Mouse (Mus musculus) forebrain, postnatal 0 days (tissue): Measurements from ENCODE around the gene Matn4. TPM values are rescaled to one million over a fixed set of nuclear protein-coding genes. Genes with fewer than 3 reads are reported as not detected.

Experiments used
- ATAC-seq: fragments of 200-750 bp; cut with Nextera tagmentation; 2 replicates; pipeline ENCODE4 v1.8.0; 2017; ENCODE audit warnings: mild to moderate bottlenecking, moderate library complexity
- DNase-seq: peaks from one replicate; pipeline ENCODE4 v3.0.0-alpha.2; 2015
- H3K27ac ChIP-seq: fragments of 300-500 bp; sonication (generic); 2 replicates; pipeline ENCODE4 v1.5.1; 2014; ENCODE audit warnings: low read depth, mild to moderate bottlenecking, antibody characterized with exemption, low read length, moderate library complexity, mixed read lengths
- H3K27me3 ChIP-seq: fragments of 300-500 bp; sonication (generic); 2 replicates; pipeline ENCODE4 v1.6.1; 2014; ENCODE audit warnings: mild to moderate bottlenecking, low read length, mixed read lengths; ENCODE audit not compliant: insufficient read depth
- H3K36me3 ChIP-seq: fragments of 300-500 bp; sonication (generic); 2 replicates; pipeline ENCODE4 v1.6.1; 2014; ENCODE audit warnings: mild to moderate bottlenecking, moderate library complexity; ENCODE audit not compliant: insufficient read depth
- H3K4me1 ChIP-seq: fragments of 300-500 bp; sonication (generic); 2 replicates; pipeline ENCODE4 v1.6.1; 2014; ENCODE audit warnings: antibody characterized with exemption; ENCODE audit not compliant: insufficient read depth
- H3K4me2 ChIP-seq: fragments of 300-500 bp; sonication (generic); 2 replicates; pipeline ENCODE4 v1.6.1; 2014; ENCODE audit warnings: low read depth, mild to moderate bottlenecking, moderate library complexity
- H3K4me3 ChIP-seq: fragments of 300-500 bp; sonication (generic); 2 replicates; pipeline ENCODE4 v1.5.1; 2014; ENCODE audit warnings: low read depth, low read length, mixed read lengths
- H3K9ac ChIP-seq: fragments of 300-500 bp; sonication (generic); 2 replicates; pipeline ENCODE4 v1.6.1; 2014; ENCODE audit warnings: mild to moderate bottlenecking
- H3K9me3 ChIP-seq: fragments of 300-500 bp; sonication (generic); 2 replicates; pipeline ENCODE4 v1.6.1; 2016; ENCODE audit warnings: low read length
- CTCF ChIP-seq: sonication (generic); IDR thresholded peaks from 2 replicates; pipeline ENCODE4 v1.5.1; 2016; ENCODE audit warnings: antibody characterized with exemption, control low read depth, low read depth
- WGBS: fragments of 180-500 bp; shearing (Covaris S2); extraction: QIAGEN DNeasy Blood & Tissue Kit; methylation state at CpG from one replicate; pipeline ENCODE4 v1.1.7; 2014; 5-methylcytosine and 5-hydroxymethylcytosine counted together
- polyA plus RNA-seq: library from polyadenylated mRNA; unstranded; fragments of >200 nt; fragmentation: Nextera tagmentation; extraction: Ambion mirVana; gene quantifications from 2 replicates; pipeline ENCODE4 v1.2.1, GENCODE M21; 2015
- total RNA-seq: library from RNA; depleted of rRNA; stranded (reverse); fragments of >200 nt; gene quantifications from 2 replicates; pipeline ENCODE4 v1.2.3, GENCODE M21; 2014

The Matn4 gene
- total and polyA plus RNA-seq, 2 experiments from 2014 or later: 3.3 to 6.2 TPM

- 38% methylated on average over 7 of the region's 7 CpGs for WGBS
- Histone ChIP-seq H3K36me3 (no peaks in the 10 kb centered on the region), H3K4me1 (no peaks in the 10 kb centered on the region; the same call in 1 of the 2 replicates), H3K4me2 (0 out of 2 replicates have a peak overlapping the region, but pooled peaks have one; percentile 81), H3K4me3 (peak overlapping the region; percentile 5; the same call in 1 of the 2 replicates), H3K9ac (no peak overlapping the region), H3K27ac (no peak overlapping the region), H3K27me3 (peaks cover 11% of the 10 kb centered on the region), H3K9me3 (no peaks in the 10 kb centered on the region)
- ATAC-seq: no peak
- no peak for TF ChIP-seq CTCF
- DNase-seq: no peak
Measured at GRCm38 (mm10) chr2:164441731-164442130, 36.8 kb upstream of the Matn4 start.

- DNase-seq (no peak), ATAC-seq (no peak)
- Histone ChIP-seq H3K27ac (no peak overlapping the region), H3K4me2 (no peak overlapping the region), H3K9me3 (no peaks in the 10 kb centered on the region), H3K27me3 (peaks cover 11% of the 10 kb centered on the region), H3K9ac (no peak overlapping the region), H3K36me3 (no peaks in the 10 kb centered on the region), H3K4me1 (no peaks in the 10 kb centered on the region; the same call in 1 of the 2 replicates), H3K4me3 (no peak overlapping the region)
- 53% methylated on average over 8 of the region's 8 CpGs for WGBS
- TF ChIP-seq CTCF: no peak
Measured at GRCm38 (mm10) chr2:164441155-164441554, 36.2 kb upstream of the Matn4 start.

GRCm38 (mm10) chr2:164440314-164440713 lies 35.4 kb upstream of the Matn4 start:
- Histone ChIP-seq H3K4me2 (no peak overlapping the region), H3K9me3 (no peaks in the 10 kb centered on the region), H3K27me3 (peaks cover 11% of the 10 kb centered on the region), H3K4me3 (no peak overlapping the region), H3K4me1 (no peaks in the 10 kb centered on the region; the same call in 1 of the 2 replicates), H3K36me3 (no peaks in the 10 kb centered on the region), H3K27ac (no peak overlapping the region), H3K9ac (no peak overlapping the region)
- no peak for TF ChIP-seq CTCF
- DNase-seq (no peak), ATAC-seq (no peak)
- 78% methylated on average over 5 of the region's 5 CpGs for WGBS

- no peak overlapping the region for H3K27ac ChIP-seq
- no peak for TF ChIP-seq CTCF
- no peaks in the 10 kb centered on the region for H3K9me3 ChIP-seq
- no peak for DNase-seq
- no peak for ATAC-seq
- 67% methylated on average over 3 of the region's 3 CpGs for WGBS
- no peaks in the 10 kb centered on the region for H3K36me3 ChIP-seq
- H3K9ac ChIP-seq: no peak overlapping the region
- no peak overlapping the region for H3K4me2 ChIP-seq
- no peak overlapping the region for H3K4me3 ChIP-seq
- peaks cover 11% of the 10 kb centered on the region for H3K27me3 ChIP-seq
- H3K4me1 ChIP-seq: no peaks in the 10 kb centered on the region; the same call in 1 of the 2 replicates
Measured at GRCm38 (mm10) chr2:164439001-164439421, 34.1 kb upstream of the Matn4 start.

GRCm38 (mm10) chr2:164438257-164438656 lies 33.3 kb upstream of the Matn4 start:
- Histone ChIP-seq H3K4me1 (no peaks in the 10 kb centered on the region; the same call in 1 of the 2 replicates), H3K9me3 (no peaks in the 10 kb centered on the region), H3K27ac (no peak overlapping the region), H3K36me3 (no peaks in the 10 kb centered on the region), H3K4me2 (no peak overlapping the region), H3K27me3 (peaks cover 11% of the 10 kb centered on the region), H3K4me3 (no peak overlapping the region), H3K9ac (no peak overlapping the region)
- 76% methylated on average over 8 of the region's 8 CpGs for WGBS
- ATAC-seq (no peak), DNase-seq (no peak)
- no peak for TF ChIP-seq CTCF

- H3K4me1 ChIP-seq: no peaks in the 10 kb centered on the region; the same call in 1 of the 2 replicates
- no peak overlapping the region for H3K4me2 ChIP-seq
- WGBS: 78% methylated on average over 6 of the region's 6 CpGs
- DNase-seq (no peak), ATAC-seq (no peak)
- H3K9ac ChIP-seq: no peak overlapping the region
- H3K27me3 ChIP-seq: peaks cover 9% of the 10 kb centered on the region
- H3K27ac ChIP-seq: no peak overlapping the region
- TF ChIP-seq CTCF: no peak
- H3K36me3 ChIP-seq: no peaks in the 10 kb centered on the region
- H3K4me3 ChIP-seq: no peak overlapping the region
- no peaks in the 10 kb centered on the region for H3K9me3 ChIP-seq
Measured at GRCm38 (mm10) chr2:164437710-164438109, 32.8 kb upstream of the Matn4 start.

- no peak overlapping the region for H3K9ac ChIP-seq
- TF ChIP-seq CTCF: no peak
- no peak overlapping the region for H3K27ac ChIP-seq
- H3K27me3 ChIP-seq: peaks cover 5% of the 10 kb centered on the region; the same call in 1 of the 2 replicates
- H3K4me3 ChIP-seq: no peak overlapping the region
- 54% methylated on average over 3 of the region's 3 CpGs for WGBS
- 0 out of 2 replicates have a peak, but pooled peaks have one; percentile 12 for ATAC-seq
- no peak overlapping the region for H3K4me2 ChIP-seq
- no peaks in the 10 kb centered on the region for H3K4me1 ChIP-seq
- no peaks in the 10 kb centered on the region for H3K9me3 ChIP-seq
- DNase-seq: no peak
- no peaks in the 10 kb centered on the region for H3K36me3 ChIP-seq
Measured at GRCm38 (mm10) chr2:164436961-164437360, 32.0 kb upstream of the Matn4 start.
